Mouse (Mus musculus) inflammation-experienced regulatory T-cells, adult 6 months (primary cell): ENCODE results near the gene Ccdc78. TPM values are rescaled to one million over a fixed set of nuclear protein-coding genes. Genes with fewer than 3 reads are reported as not detected.

Experiments used
- ATAC-seq: one replicate; pipeline ENCODE4 v1.8.0; 2017
- polyA plus RNA-seq, 3 experiments: library from polyadenylated mRNA; unstranded; fragments of 100-300 nt; shearing (Covaris generic); gene quantifications; one replicate each; pipeline ENCODE4 v1.2.1; 2017

Gene Ccdc78
- polyA plus RNA-seq, 3 experiments from 2014 or later = 0.50 to 0.75 TPM; not detected in 1

GRCm38 (mm10) chr17:25834595-25835222 is 48.3 kb downstream of the Ccdc78 start:
- no peak for ATAC-seq

- no peak for ATAC-seq
Observed at GRCm38 (mm10) chr17:25835301-25835700, 48.9 kb downstream of the Ccdc78 start.

GRCm38 (mm10) chr17:25835816-25836215 is 49.4 kb downstream of the Ccdc78 start:
- no peak for ATAC-seq

- ATAC-seq = no peak
Observed at GRCm38 (mm10) chr17:25836397-25837075, 50.2 kb downstream of the Ccdc78 start.

- no peak for ATAC-seq
Observed at GRCm38 (mm10) chr17:25837076-25837410, 50.7 kb downstream of the Ccdc78 start, which contains the start of gene Rhbdl1. TSS of gene Rhbdl1 (minus strand) at chr17:25837295.

GRCm38 (mm10) chr17:25837533-25837932 is 51.2 kb downstream of the Ccdc78 start:
- no peak for ATAC-seq

GRCm38 (mm10) chr17:25838904-25839303 is 52.5 kb downstream of the Ccdc78 start:
- ATAC-seq = no peak

GRCm38 (mm10) chr17:25839455-25840235 is 53.3 kb downstream of the Ccdc78 start:
- ATAC-seq = no peak

Other genes with a start within 250 kb of the Ccdc78 start
- gene Sox8, start 215.9 kb upstream of the Ccdc78 start, polyA plus RNA-seq = not detected
- 10 to 100 TPM; 11.3 to 19.4 (median 16.5) TPM for gene Lmf1, start 207.5 kb upstream of the Ccdc78 start, polyA plus RNA-seq
- gene Gng13, start 69.4 kb upstream of the Ccdc78 start, polyA plus RNA-seq = not detected
- 10 to 100 TPM in 1 of 3 experiments, 1 to 10 TPM in 2; 1.4 to 12.9 (median 3.9) TPM for gene Chtf18, start 59.2 kb upstream of the Ccdc78 start, polyA plus RNA-seq
- 10 to 100 TPM in 2 of 3 experiments, 1 to 10 TPM in 1; 8.6 to 12.5 (median 11.2) TPM for gene Rpusd1, start 58.9 kb upstream of the Ccdc78 start, polyA plus RNA-seq
- gene Mslnl, start 50.5 kb upstream of the Ccdc78 start, polyA plus RNA-seq = not detected
- not detected for gene Msln, start 32.2 kb upstream of the Ccdc78 start, polyA plus RNA-seq
- gene Narfl, start 12.8 kb upstream of the Ccdc78 start, polyA plus RNA-seq = 10 to 100 TPM; 16.4 to 18.4 (median 17.0) TPM
- gene Haghl, start 907 bp upstream of the Ccdc78 start, polyA plus RNA-seq = 10 to 100 TPM; 23.1 to 41.8 (median 31.1) TPM
- gene Fam173a, start 6.3 kb downstream of the Ccdc78 start, polyA plus RNA-seq = 100 to 1,000 TPM; 158 to 288 (median 193) TPM
- gene AC134908.4, start 9.1 kb downstream of the Ccdc78 start, polyA plus RNA-seq = not detected
- 1 to 10 TPM; 3.3 to 5.7 (median 5.6) TPM for gene Metrn, start 10.6 kb downstream of the Ccdc78 start, polyA plus RNA-seq
- gene Fbxl16, start 22.5 kb downstream of the Ccdc78 start, polyA plus RNA-seq = not detected
- 10 to 100 TPM; 13.8 to 23.4 (median 19.3) TPM for gene Wdr24, start 37.0 kb downstream of the Ccdc78 start, polyA plus RNA-seq
- 10 to 100 TPM; 12.5 to 26.2 (median 23.9) TPM for gene Jmjd8, start 42.3 kb downstream of the Ccdc78 start, polyA plus RNA-seq
- gene Stub1, start 46.8 kb downstream of the Ccdc78 start, polyA plus RNA-seq = 10 to 100 TPM; 60.7 to 79.7 (median 78.2) TPM
- gene Rhbdl1, start 50.7 kb downstream of the Ccdc78 start, polyA plus RNA-seq = 1 to 10 TPM in 1 of 3 experiments, not detected in 2; 1.7 TPM
- gene Gm20683, start 55.2 kb downstream of the Ccdc78 start, polyA plus RNA-seq = 1 to 10 TPM in 1 of 3 experiments, under 1 TPM in 2; 0.26 to 1.1 (median 0.67) TPM
- 10 to 100 TPM; 21.2 to 32.3 (median 23.4) TPM for gene Rhot2, start 58.3 kb downstream of the Ccdc78 start, polyA plus RNA-seq
- 1 to 10 TPM; 3.3 to 7.0 (median 6.8) TPM for gene Wdr90, start 74.9 kb downstream of the Ccdc78 start, polyA plus RNA-seq
- gene Mcrip2, start 82.2 kb downstream of the Ccdc78 start, polyA plus RNA-seq = 1 to 10 TPM; 2.5 to 3.9 (median 3.5) TPM
- gene Mettl26, start 88.5 kb downstream of the Ccdc78 start, polyA plus RNA-seq = 100 to 1,000 TPM in 1 of 3 experiments, 10 to 100 TPM in 2; 91.1 to 121 (median 98.2) TPM
- gene Wfikkn1, start 94.3 kb downstream of the Ccdc78 start, polyA plus RNA-seq = 1 to 10 TPM in 2 of 3 experiments, under 1 TPM in 1; 0.93 to 1.9 (median 1.4) TPM
- gene Rab40c, start 133.1 kb downstream of the Ccdc78 start, polyA plus RNA-seq = 1 to 10 TPM; 6.0 to 7.9 (median 7.5) TPM
- 10 to 100 TPM; 22.0 to 28.6 (median 27.4) TPM for gene Pigq, start 158.4 kb downstream of the Ccdc78 start, polyA plus RNA-seq
- not detected for gene Nhlrc4, start 158.4 kb downstream of the Ccdc78 start, polyA plus RNA-seq
- not detected for gene A930017K11Rik, start 166.0 kb downstream of the Ccdc78 start, polyA plus RNA-seq
- gene Capn15, start 199.2 kb downstream of the Ccdc78 start, polyA plus RNA-seq = 1 to 10 TPM; 5.6 to 6.0 (median 5.7) TPM